Mouse (Mus musculus) naive thymus-derived CD4-positive, alpha-beta T cell, adult 2 months (primary cell): ENCODE results near the gene Sema3c.
"Not testable (repeated sequence)": the region's sequence is repeated elsewhere in the genome, so short reads cannot be mapped to it uniquely, and the experiment has no call there.

Source experiments
- DNase-seq: peaks from one replicate; pipeline ENCODE4 v3.0.0-alpha.2; 2011; ENCODE audit warnings: low read depth

Sema3c gene

DNA sequence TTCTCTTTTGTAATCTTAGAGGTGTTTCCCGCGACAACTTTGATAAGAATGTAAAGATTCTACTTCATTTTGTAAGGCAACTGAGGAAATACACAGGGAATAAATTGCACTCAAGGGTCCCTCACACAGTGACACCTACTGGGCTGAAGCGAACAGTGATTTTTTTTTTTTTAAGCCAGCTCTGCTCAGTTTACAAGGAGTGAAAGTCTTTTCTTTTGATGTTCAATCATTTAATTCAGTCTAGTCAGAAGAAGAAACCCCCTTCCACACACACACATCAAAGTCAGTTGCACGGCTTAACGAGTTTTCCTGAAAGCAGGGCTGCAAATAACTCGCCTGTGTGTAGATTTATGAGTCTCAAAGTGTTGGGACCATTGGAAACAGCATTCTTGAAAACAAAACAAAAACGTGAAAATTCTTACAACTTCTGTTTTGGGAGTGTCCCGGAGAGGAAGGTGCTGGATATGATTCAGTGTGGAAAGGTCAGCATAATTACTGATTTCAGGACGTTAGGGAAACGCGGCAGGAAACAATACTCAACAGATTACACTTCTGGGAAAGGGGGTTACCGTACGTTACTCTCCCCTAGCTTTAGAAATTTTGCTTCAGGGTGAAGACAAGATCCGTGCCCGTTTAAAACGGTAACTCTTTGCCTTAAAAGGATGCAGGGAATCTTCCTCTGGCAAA, at the start of gene Sema3c:
Sema3c (plus strand) TSS at position 588 of the 687 bp plus-strand sequence.
- DNase-seq, result no peak

GRCm38 (mm10) chr5:17531165-17531564, 42.9 kb upstream of the Sema3c start:
- DNase-seq, result not testable (repeated sequence)

GRCm38 (mm10) chr5:17543141-17543540, 30.9 kb upstream of the Sema3c start:
- no peak for DNase-seq

- no peak for DNase-seq
Observed at GRCm38 (mm10) chr5:17544904-17545449, 29.1 kb upstream of the Sema3c start.

DNA sequence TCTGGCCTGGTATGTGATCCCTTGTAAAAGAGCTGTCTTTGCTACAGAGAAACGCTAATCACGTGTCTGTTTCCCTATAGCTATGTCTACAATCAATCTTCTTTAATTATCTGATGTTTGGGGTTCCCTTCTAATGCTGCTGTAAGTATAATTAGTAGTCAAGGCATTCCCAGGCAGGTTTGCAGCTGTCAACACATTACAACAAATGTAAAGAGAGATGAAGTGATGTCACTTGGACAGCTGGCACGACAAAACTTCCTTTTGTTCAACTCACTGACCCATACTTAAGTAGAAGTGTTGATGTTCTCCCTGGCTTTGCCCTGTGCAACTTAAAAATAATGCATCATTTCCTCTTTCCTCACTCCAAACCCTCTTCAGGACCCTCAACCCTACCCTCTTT, 22.4 kb upstream of the Sema3c start:
- no peak for DNase-seq

GRCm38 (mm10) chr5:17556073-17556473, 18.0 kb upstream of the Sema3c start:
- no peak for DNase-seq

GRCm38 (mm10) chr5:17556715-17557265, 17.3 kb upstream of the Sema3c start:
- no peak for DNase-seq

DNA sequence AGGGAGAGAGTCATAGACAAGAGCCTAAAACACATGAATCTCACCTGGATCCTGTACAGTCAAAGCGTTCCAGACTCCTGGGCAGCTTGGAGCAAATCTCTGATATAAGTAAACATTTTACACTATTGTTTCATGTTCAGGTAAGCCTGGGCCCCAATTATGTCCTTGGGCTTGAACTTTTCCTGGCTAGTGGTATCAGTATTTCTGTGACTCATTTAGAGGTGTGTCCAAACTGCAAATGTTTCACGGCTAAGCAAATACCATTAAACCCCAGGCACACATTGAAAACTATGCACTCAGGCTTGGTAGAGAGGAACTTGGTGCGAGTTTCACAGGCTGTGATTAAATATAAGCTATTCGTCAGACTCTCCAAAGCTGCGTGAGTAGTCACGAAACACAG, 2.5 kb upstream of the Sema3c start:
- DNase-seq, result no peak

DNA sequence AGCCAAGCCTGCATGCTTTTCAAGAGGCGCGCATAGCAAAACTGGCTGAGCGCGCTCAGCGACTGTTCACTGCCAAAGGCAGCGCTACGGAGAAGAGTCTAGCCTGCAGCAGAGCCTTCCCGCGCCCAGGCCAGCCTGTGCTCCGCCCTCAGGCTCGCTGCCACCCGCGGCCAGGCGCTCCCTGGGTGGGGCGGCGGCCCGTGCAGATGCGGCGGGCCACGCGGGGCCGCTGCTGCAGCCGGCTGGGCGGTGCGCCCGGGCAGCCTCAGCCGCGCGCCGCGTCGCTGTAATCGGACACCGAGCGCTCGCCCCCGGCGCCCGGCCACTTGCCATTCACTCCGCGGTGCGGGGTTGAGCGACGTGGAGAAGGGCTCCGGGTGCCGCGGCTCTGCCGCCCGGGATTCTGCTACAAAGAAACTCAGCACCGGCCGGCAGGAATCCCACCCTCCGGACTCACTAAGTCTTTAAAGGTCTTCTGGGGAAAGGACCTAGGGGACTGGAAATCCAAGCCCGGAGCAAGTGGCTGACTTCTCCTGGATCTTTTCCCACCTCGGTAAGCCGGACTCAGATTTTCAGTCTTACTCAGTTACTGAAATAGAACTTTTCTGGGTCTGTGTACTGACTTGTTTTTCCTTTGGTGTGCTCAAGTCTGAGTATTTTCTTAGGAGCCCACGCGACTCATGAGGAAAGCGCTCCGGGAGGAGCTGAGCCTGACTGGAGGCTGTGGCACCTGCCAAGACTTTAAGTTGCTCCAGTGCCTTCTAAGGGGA, 517 bp downstream of the Sema3c start:
- DNase-seq, result no peak

DNA sequence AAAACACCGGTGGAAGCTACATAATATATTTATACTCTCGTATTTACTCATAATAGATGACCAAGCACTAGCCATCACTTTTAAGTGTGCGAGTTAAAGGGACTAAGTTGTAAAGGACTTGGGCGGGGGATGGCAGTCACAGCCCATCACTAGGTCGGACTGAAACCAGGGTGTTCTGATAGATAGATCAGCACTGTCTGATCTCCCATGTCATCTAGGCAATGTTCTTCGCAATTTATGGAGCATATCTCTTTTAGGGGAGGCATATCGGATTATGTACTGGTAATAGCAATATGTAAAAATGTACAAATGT, 1.1 kb downstream of the Sema3c start:
- no peak for DNase-seq

- no peak for DNase-seq
Observed at GRCm38 (mm10) chr5:17576069-17576468, 2.0 kb downstream of the Sema3c start.

GRCm38 (mm10) chr5:17582047-17582515, 8.0 kb downstream of the Sema3c start:
- no peak for DNase-seq

DNA sequence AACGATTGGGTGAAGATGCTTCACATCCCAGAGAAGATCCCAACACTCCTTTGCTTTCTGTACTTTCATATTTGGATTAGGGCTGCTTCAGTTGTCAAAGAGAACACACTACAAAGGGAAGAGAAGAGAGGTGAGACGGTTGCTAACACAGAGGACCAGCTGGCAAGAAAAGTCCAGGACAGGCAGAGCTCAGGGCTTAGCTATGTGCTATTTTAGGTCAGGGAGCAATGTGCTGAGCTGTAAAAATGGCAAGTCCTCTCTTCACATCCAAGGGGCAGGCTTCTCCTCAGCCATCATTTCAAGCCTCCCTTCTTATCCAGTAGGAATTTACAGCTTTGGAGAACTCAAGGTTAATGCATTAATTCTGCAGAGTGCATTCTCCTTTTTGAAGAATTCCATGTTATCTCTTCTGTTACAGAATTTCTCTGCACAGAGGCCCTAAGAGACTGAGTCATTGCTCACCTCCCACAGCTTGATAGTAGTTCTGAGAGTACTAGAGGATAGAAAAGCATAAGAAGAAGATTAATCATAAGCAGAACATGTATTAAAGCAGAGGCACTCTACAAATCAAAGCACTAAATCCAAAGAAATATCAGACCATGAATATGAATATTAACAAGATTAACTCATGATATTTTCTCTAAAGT, 10.3 kb downstream of the Sema3c start:
- no peak for DNase-seq

- no peak for DNase-seq
Observed at GRCm38 (mm10) chr5:17586518-17587210, 12.6 kb downstream of the Sema3c start.

- no peak for DNase-seq
Observed at GRCm38 (mm10) chr5:17591908-17592307, 17.8 kb downstream of the Sema3c start.

DNA sequence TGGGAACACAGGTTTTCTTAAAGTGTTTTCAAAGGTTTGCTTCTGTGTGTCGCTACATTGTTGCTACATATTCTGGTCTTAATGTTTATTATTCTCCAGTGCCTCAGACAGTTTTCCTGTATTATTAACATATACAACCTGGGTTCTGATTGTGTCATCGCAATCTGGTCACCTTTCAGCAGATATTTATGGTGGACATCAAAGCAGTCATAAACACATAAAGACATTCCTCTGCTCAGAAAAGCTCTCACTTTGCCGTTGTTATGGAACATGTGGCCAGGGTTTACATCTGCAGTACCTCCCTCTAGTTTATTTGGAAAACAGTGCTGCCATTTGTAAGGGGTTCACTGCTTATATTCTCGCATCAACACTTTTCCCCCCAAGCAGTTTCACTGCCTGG, 27.6 kb downstream of the Sema3c start:
- DNase-seq, result no peak

DNA sequence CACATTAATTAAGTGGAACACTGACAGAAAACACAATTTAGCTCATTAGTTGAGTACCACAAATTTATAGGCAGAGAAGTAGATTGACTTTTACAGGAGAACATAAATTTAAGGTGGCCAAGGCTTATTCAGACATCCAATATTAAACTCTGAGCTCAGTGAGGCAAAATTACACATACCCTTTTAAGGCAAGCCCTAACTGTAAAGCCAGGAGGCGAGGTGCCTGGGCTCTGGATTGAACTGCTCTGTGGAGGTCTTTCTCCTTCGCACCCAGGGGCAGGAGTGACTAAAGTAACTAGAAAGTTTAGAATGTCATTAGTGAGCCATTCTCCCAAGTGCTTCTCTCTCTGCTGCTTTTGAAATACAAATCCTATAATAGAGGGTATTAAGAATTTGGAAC, 46.5 kb downstream of the Sema3c start:
- no peak for DNase-seq

DNA sequence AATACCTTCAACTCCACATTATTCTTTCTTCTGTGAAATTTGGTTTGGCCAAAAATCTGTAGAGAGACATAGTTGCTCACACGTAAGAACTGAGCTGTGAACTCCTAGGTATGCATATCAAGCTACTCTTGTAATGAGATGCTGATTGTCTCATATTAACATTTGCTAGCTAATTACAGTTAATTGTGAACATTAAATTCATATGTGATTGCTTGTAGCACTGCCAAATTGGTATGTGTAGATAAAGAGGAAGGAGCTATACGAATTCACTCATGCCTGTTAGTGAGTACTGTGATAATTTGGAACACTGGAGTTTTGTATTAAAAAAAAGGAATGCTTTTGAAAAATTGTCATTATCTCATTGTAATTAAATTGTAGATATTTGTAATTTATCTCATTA, 48.5 kb downstream of the Sema3c start:
- no peak for DNase-seq

DNA sequence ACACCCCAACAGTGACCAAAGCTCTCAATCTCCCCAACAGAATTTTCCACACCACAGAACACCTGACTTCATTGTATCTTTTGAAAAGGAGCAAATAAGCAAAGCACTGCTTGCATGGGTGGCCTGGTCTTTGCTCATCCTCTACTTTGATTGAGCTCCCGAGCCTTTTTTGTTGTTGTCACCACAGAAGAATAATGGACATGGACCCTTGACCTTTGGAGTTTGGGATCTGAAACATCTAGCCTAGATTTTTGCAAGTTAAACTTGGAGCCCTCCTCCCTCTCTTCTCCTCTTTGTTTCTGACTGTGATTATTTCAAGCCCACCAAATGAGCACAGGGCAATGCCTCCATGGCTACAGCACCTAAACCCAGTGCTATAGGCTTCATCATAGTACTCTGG, 54.5 kb downstream of the Sema3c start:
- no peak for DNase-seq

GRCm38 (mm10) chr5:17629599-17629998, 55.5 kb downstream of the Sema3c start:
- DNase-seq, result no peak

DNA sequence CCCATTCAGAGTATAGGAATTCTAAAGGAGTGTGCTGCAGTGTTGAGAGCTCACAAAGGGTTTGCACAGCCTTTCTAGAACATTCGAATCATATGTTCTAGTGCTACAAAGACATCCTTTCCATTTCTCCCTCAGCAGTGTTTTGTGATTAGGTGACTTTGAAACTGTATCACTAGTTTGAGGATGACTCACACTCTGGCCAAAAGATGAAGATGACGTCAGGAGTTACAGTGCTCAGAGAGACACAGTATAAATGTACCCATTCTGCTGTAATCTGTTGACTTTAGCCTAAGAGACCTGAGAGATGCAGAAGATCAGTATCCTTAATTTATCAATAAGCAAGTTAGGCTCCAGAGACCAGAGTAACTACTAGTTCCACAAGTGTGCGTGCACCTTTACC, 65.4 kb downstream of the Sema3c start:
- DNase-seq, result no peak

- no peak for DNase-seq
Observed at GRCm38 (mm10) chr5:17647643-17648226, 73.7 kb downstream of the Sema3c start.
